Mouse (Mus musculus) cerebellum, postnatal 10 days (tissue): ENCODE measurements at regions not wholly inside any gene's neighbourhood (a gene's known extent, or its start where the extent isn't known, plus 50 kb on each side); places are given as distances from the start of the nearest gene placed in this dataset.

Experiments
- DNase-seq, 2 experiments: peaks; one replicate each; pipeline ENCODE4 v3.0.0; 2021; ENCODE audit warnings: mixed read lengths in 2 of 2

DNA sequence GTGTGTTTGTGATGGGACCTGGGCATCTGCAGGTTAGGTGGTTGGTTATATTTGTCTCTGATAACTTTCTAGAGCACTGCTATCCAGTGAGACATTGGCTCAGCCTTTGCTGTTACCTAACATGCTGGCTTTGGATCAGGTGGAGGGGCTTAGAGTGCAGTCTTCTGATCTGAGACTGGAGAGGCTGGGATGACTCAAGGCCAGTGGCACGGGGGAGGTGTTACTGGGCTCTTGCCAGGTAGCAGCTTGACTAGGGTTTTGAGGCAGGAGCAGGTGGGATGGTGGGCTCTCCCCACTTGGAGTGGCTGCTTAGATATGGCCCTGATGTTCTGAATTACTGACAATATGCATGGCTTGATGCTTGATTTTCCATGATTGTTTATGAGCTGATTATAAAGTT, 236.0 kb downstream of the Zfp704 start:
- peak; percentile 50 to 66 for DNase-seq

DNA sequence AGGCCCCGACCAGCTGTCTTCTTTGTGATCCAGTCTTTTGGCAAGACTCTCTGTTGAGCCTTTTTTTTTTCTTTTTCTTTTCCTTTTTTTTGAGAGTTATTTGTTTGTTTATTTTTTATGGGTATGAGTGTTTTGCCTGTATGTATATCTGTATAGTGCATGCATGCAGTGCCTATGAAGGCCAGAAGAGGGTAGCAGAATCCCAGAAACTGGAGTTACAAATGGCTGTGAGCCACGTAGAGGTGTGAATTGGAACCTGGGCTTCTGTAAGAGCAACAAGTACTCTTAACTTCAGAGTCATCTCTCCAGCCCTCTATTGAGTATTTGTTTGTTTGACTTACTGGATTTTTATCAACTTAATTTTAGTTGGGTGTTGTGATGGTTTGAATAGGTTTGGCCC, 239.8 kb downstream of the Zfp704 start:
- no peak for DNase-seq

DNA sequence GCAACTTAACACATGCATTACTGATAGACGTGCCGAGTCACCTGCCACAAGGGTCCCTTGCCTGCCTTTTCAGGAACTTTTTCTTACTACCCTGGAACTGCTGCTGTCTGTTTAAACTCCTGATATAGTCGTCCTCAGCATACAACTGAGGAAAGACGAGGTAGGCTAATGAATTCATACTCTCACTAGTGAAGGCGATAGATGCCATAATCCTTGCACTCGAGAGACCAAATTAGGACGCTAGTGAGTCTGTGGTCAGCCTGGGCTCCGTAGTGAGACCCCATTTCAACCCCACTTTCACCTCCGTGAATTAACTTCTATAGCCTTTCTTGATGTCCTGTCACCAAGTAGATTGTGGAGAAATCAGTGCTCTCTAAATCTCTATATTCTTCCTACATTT, 244.1 kb downstream of the Zfp704 start:
- DNase-seq = no peak

DNA sequence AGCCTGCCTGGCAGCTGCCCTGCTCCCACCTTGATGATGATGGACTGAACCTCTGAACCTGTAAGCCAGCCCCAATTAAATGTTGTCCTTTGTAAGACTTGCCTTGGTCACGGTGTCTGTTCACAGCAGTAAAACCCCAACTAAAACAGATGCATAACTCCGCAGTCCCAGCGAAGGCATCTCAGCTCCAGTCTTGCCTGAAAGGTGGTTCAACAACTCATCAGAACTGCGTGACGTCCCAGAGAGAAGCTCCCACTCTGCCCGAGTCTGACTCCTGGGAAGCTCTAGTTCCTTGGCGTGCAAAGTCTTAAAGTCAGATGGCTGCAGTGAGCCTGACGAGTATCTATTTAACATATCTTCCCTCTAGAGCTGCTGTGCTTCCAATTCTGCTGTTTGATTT, 250.7 kb downstream of the Zfp704 start:
- no peak for DNase-seq

DNA sequence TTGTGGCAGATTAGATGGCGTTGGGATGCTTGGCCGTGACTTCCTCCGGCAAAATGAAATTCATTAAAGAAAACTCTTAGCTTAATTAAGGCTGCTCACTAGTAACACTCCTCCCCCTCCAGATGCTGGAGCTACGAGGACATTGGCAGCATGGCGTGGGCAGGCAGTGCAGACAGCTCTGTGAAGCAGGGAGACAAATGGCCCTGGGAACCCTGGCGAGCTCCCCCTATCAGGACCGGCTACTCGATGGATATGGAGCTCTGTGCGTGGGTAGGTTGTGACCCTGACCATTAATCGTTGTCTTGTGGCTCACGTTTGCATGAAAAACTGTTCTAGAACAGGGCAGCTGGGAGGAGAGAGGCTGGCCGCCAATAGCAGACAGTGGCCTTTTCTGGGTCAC, 251.8 kb downstream of the Zfp704 start:
- no peak for DNase-seq

DNA sequence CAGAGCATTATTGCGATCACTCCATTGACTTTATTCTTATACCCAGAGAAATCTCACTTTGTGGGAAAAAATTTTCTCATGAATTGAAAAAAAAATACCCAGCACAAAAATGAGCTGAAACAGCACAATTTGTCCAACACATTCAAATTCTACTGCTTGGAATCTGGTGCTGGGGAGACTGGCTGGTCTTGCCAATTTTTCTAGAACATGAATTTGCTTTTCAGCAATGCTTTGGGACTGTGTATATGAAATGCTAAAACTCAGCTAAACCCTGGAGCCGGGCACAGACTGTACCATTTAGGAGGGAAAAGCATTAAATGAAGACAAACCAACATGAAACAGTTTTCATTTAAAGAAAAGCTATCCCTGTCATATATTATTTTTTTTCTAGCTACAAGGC, 252.2 kb downstream of the Zfp704 start:
- no peak for DNase-seq

DNA sequence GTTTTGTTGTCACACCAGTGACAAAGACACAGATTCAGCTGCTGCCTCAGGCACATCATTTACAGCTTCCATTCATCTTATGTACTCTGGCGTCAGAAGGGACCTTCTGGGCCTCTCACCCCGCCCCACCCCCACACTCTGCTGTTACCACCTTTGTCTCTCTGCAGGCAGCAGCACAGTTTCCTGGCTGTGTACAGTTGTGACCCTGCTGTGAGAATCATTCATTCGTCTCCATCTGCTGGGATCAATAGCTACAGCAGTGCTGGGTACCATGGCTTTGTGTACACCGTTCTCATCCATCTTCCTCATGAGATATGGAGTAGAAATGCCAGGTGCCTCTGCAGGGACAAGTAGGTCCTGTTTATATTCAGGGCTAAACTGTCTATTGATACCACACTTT, 254.0 kb downstream of the Zfp704 start:
- peak in 1 of 2 experiments; percentile 9 for DNase-seq

DNA sequence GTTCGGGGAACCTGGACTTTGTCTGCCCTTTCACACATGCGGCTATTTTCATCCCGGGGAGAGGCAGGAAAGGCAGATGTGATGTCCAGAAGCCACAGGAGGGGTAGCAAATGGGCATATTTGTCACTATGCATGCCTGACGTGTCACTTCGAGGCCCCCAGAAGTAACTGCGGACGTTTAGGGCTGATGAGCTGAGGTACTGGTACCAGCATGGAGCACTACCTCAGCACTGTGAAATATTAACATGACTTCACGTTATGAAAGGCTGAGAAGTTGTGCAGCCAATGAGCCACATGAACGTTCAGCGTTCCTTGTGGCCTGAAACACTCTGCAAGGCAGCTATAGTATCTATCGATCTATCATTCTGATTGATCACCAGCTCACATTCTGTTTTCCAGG, 255.1 kb downstream of the Zfp704 start:
- DNase-seq = no peak

DNA sequence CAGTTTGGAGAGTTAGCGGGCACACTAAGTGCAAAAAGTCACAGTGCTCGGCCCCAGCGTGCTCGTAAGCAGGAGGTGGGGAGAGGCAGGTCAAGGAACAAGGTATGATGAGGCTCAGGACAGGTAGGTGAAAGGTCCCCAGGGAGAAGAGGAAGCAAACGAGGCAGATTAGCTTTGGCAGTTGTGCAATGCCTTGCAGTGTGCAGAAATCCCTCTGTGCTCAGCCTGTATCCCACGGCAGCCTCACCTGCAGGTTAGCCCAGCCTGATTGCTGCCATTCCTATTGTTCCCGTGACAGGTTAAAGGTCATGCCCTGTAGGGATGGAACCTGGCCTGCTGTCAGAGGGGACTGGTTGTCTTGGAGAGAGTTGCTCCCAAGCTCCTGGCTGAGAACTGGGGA, 257.6 kb downstream of the Zfp704 start:
- no peak for DNase-seq

DNA sequence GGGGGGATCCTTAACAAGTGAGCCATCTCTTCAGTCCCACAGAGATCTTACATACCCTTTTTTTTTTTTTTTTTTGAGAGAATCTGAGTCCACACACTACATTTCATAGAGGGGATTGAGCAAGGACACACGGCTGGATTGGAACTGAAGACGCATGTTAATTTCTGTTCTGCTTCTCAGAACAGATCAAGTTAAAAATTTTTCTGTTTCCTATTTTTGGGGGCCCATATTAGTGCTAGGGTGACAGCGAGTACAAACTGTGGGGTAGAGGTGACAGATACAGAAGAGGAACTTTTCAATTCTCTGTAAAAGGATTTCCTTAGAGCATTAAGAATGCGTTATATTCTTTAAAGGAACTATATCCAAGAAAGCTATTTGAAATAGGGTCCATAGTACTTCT, 260.1 kb downstream of the Zfp704 start:
- DNase-seq = no peak

DNA sequence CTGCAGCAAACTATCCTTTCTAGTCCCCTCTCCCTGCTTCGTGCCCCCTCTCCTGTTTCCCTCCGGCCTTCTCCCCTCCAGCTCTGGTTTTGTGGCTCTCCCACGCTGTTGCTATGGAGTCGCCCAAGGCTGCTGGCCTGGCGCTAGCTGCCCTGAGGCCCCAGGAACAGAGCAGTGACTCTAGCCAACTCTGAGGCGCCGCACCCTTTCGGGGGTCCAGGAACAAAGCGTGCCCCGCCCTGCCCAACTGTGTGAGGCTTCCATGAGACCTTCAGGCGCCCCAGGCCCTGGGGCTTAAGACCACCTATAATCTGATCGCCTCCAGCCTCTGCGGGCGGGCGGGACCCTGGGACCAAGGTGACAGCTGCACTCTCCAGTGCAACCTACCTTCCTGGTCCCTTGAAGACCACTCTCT, 262.4 kb downstream of the Zfp704 start:
- peak; percentile 66 to 71 for DNase-seq

DNA sequence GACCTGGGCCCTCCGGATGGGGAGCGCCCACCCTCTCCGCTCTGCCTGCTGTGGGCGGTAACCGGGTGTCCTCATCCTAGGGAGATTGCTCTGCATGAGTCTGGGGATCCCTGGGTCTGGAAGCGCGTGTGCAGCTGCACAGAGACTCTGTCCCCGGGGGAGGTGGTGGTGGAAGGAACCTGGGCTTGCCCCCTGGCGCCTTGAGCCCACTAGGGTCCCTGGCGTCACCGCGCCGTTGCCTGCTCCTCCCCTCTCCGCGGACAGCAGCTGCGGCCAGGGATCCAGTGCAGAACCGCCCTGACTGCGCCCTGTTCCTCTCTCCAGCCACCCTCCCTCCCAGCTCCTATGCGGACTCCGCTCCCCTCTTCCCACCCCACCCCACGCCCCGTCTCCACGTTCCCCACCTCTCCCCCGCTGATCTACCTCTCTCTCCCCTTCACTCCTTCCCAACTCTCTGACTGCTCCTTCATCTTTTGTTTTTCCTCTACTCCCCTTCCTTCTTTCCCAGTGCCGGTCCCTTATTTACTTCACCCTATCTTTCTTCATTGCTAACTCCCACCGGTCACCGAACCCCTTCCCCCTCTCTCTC, 262.9 kb downstream of the Zfp704 start:
- peak; percentile 57 to 66 for DNase-seq

DNA sequence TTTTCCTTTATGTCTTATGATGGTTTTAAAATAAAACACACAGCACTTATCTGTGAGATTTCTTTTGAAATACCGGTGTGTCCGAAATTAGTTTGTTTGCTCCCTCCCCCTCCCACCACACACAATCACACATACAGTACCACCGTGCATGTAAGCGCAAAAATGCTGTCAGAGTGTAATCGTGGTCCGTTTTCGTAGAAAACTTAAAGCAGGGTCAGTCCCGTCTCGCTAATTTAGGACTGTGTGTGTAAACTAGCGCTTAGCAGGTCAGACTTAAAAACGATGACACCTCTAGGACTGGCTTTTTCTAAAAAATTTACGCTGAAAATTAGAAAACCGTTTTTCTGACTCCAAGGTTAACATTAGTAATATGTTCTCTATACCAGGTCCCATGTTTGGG, 263.5 kb downstream of the Zfp704 start:
- no peak for DNase-seq

DNA sequence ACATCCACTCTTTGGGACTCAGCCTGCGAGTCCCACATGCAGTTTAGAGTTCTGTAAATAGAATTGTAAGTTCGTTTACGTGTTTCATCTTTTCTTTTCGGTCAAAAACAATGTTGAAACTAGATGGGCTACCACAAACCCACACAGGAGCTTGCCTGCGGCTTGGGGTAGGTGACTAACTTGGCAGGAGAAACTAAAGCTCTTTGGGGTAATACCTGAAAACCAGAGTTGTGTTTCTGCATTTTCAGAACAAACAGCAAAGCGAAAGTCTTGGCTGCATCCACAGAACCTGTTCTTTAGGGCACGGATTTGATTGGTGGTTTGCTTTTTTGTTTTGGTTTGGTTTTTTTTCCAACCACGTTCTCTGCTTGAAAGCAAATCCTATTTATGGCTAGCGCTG, 264.0 kb downstream of the Zfp704 start:
- no peak for DNase-seq

DNA sequence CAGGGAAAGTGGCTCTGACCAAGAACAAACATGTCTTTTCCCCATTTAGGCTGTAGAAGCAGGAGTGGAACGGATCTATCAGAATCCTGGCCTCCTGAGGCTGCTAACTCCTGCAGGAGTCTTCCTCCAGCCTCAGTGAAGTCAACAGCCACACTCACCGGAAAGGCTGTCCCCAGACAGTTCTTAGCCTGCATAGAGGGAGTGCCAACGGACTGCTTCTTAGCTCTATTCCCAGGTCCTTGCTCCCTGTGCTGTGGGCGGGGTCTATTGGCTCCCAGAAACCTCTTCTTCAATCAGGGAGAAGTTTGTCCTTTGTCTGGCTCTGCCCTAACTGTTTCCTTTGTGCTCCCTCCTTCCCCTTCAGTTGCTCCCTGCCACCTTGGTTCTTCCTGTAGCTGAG, 266.3 kb downstream of the Zfp704 start:
- DNase-seq = peak in 1 of 2 experiments; percentile 7

DNA sequence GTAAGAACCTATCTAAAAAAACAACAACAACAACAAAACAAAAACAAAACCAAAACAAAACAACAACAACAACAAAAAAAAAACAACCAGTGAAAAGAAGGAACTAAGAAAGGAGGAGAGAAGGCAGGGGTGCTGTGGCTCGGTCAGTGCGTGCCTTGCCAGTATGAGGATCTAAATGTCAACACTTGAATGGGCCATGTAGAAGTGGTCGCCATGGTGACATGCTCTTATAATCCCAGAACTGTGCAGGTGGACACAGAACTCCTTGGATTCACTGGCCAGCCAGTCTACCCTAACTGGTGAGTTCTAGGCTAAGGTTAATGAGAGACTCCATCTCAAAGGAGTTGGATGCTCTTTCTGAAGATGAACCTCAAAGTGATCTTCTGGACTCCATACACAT, 267.7 kb downstream of the Zfp704 start:
- DNase-seq = no peak

DNA sequence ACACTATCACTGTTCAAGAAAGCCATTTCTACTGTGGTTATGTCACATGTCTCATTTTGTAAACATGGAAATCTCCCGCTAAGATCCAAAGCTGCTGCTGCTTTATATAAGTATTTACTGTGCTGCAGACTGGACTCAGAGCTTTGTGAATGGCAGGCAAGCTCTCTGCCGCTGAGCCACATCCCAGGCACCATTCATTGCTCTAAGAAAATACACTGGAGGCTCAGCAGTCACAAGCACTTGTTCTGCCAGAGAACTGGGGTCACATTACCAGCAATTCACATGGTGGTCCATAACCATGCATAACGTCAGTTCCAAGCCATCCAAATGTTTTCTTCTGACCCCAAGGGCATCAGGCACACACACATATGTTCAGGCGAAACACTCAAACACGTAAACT, 268.2 kb downstream of the Zfp704 start:
- DNase-seq = no peak

DNA sequence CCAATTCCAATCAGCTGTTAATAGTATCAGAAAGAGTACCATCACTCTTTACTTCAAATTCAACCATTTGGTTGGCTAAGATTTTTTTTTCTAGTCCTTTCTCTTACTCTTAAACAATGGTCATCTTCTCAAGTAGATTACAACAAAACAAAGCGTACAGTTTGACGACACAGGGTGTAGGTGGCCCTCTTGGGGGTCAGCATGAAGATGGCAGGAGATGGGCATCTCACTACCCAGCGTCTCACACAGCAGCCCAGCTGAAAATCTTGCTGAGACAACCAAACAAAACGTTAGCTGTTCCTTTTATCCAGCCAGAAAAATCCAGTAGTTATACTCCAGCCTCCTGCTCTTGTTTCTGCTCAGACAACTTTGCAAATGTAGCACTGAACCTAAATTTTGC, 268.6 kb downstream of the Zfp704 start:
- no peak for DNase-seq

DNA sequence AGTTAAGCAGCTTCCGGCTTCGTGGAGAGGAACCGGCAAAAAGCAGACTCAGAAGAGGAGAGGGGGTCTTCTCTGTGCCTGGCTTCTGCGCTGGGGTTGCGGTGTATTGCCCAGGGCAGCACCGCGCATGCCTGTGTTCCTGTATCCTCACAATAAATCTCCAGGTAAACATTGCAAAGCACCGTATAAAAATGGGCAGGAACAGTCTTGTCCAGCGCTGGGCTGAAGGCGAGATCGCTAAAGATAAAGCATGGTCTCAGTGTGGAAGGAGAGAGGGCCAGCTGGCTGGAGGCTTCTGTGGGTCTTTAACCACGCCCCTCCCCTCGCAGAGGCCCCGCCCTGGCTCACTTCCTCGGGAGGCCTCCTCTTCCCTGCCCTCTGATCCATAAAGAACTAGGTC, 269.1 kb downstream of the Zfp704 start:
- peak; percentile 65 to 74 for DNase-seq

DNA sequence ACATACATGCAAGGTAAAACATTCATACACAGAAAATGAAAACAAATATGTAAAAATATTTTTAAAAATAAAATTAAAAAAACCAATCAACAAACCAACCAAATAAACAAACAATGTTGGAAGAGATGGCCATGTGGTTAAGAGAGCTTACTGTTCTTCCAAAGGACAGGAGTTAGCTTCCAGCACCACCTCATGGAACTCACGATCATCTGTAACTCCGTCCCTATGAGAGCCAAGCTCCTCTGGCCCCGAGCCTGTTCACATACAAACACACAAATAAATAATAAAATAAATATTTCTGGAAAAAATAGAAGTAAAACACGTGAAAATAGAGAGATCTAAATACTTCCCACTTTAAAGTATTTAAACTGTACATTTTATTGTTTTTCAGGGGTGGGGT, 269.5 kb downstream of the Zfp704 start:
- peak; percentile 35 to 46 for DNase-seq

DNA sequence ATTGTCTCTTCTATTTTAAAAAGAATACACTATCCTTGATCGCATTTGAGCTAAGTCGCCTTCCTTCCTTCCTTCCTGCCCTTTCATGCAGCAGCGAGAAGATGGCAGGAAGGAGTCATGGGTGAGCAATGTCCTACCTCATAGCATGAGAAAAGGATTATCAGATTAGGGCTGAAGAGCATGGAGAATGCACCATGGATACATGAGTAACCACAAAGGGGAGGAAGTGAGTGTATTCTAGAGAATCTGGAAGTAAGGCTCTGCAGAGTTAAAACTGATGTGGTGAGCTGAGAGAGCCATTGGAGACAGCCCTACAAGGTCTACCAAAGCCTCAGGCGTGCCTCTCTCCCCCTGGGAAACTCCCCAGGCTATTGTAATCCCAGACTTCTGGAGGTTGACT, 270.2 kb downstream of the Zfp704 start:
- no peak for DNase-seq

DNA sequence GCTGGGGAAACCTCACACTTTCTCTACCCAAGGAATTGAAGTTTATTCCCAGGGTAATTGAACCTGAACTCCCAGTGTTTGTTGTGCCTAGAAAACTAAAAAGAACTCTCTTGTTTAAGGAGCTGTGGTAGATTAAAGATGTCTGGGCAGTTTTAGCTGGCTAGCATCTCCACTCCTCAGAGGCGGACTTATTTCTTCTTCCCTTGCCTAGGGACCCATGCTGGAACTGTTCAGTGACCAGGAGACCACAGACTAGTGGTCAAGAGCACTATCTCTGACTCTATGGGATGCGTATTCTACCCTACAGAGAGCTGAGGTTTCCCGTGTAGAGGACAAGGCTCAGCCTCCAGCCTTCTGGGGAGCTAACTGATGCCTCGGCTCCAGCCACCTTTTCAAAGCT, 274.3 kb downstream of the Zfp704 start:
- no peak for DNase-seq
